Mouse (Mus musculus) left cerebral cortex, adult 2 months (tissue): Measurements from ENCODE around the gene Pou3f1. TPM values are rescaled to one million over a fixed set of nuclear protein-coding genes. Genes with fewer than 3 reads are reported as not detected.
A peak's percentile ranks its signal among the peaks of the same experiment; 100 is the strongest.

Experiments
- DNase-seq, 2 experiments: peaks; one replicate each; pipeline ENCODE4 v3.0.0; 2021 to 2022; ENCODE audit warnings: low spot score in 2 of 2, mixed read lengths in 1 of 2; ENCODE audit errors: extremely low spot score in 1 of 2
- H3K27ac ChIP-seq: fragments of 200-600 bp; 2 replicates; pipeline ENCODE4 v1.8.1; 2022
- H3K4me3 ChIP-seq: fragments of 200-600 bp; 2 replicates; pipeline ENCODE4 v1.8.1; 2022
- CTCF ChIP-seq: fragments of 200-600 bp; IDR thresholded peaks from 2 replicates; pipeline ENCODE4 v1.8.1; 2022; ENCODE audit warnings: antibody characterized with exemption, mild to moderate bottlenecking, moderate library complexity
- intact Hi-C: fragments of 180-260 bp; cut with DNase I; formaldehyde crosslinking; loops from one replicate; pipeline ENCODE4 v1.15.1; 2025
- total RNA-seq, 2 experiments: library from RNA; stranded (reverse); gene quantifications; 2 replicates each; pipeline ENCODE4 v1.2.3; 2021

The Pou3f1 gene
- total RNA-seq, 2 experiments from 2014 or later: 16.9 to 18.8 TPM

DNA sequence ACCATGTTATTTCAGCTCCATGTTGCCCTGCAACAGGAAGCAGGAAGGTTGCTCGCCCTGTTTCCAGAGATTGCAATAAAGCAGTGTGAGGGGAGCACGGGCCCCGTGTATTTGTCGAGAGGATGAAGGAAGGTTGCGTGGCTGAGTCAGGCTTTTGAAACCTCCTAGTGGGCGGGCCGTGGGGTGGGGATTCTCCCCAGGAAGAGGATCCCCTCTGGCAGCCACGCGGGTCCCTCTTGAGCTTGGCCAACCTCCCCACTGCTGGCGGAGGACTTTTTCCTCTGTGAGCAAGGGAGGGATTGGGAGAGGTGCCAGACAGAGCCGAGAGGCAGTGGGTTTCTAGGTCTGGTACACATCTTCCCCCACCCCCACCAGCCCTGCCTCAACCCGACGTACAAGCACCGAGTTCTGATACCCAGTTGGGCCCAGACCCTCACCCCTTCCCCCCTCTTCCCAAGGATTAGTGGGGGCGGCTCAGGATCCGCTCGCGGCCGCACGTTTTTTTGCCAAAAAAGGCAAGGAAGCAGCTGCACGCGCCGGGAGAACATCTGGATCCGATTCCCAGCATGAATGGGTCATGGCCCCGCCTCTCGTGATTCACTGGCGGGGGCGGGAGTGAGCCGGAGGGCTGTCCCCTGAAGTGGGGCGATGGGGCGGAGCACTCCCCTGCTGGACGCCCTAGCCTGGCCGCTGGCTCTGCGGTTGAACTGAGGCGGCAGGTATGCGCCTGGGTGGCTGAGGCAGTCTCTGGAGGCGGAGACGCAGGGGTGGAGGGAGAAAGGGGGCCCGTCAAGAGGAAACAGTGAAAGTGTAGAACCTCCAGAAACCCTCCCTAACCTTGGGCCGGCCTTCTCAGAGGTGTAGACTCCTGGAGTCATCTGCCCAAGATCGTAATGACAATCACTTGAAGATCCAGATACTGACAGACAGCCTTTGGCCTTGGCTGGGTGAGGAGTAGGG is 52.2 kb downstream of the Pou3f1 start:
- Histone ChIP-seq H3K4me3 (peak overlapping the region; percentile 39), H3K27ac (peak overlapping the region; percentile 67)
- DNase-seq: peak; percentile 71 to 74
- intact Hi-C loops: no loop called here
- TF ChIP-seq CTCF: no peak; the same call in 1 of the 2 replicates

DNA sequence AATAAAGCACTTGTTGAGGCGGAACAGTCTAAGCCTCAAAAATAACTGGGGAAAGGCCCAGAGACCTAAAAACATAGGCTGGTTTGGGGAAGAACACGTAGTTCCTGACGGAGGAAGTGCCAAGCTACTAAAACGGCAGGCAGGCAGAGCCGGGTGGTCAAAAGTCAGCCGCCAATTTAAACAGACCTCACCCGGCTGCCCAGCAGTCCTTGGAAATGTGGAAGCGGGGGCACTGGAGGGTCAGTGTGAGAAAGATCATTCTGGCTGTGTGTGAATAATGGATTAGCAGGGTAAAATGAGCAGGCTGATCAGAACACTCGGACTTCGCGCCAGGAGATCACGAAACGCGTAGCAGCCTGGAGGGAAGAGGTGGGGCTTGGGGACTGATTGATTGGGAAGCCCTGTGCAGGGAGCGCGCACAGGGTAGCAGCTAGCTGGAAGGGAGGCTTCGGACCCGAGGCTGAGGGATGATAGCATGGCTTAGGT is 53.4 kb downstream of the Pou3f1 start:
- TF ChIP-seq CTCF: no peak
- no peak for DNase-seq
- H3K4me3 ChIP-seq: peak overlapping the region; percentile 3
- H3K27ac ChIP-seq: peak overlapping the region; percentile 47; the same call in 1 of the 2 replicates
- intact Hi-C loops: no loop called here

Other genes starting within 250 kb of the Pou3f1 start
- under 1 TPM in 1 of 2 experiments, not detected in 1; 0.70 TPM for gene 3100002H09Rik, start 46.0 kb upstream of the Pou3f1 start, total RNA-seq
- 10 to 100 TPM; 13.3 to 15.7 TPM for gene Utp11, start 36.8 kb downstream of the Pou3f1 start, total RNA-seq
- 1 to 10 TPM; 1.4 to 2.2 TPM for gene Fhl3, start 43.9 kb downstream of the Pou3f1 start, total RNA-seq
- gene Sf3a3, start 58.0 kb downstream of the Pou3f1 start, total RNA-seq: 10 to 100 TPM; 33.0 to 35.6 TPM
- 10 to 100 TPM; 46.5 to 48.7 TPM for gene Inpp5b, start 85.0 kb downstream of the Pou3f1 start, total RNA-seq
- gene Mtf1, start 145.3 kb downstream of the Pou3f1 start, total RNA-seq: 10 to 100 TPM; 26.1 to 28.4 TPM
- gene Yrdc, start 193.9 kb downstream of the Pou3f1 start, total RNA-seq: 10 to 100 TPM; 29.8 to 33.8 TPM
- 10 to 100 TPM; 66.6 to 74.8 TPM for gene 1110065P20Rik, start 194.4 kb downstream of the Pou3f1 start, total RNA-seq
- 10 to 100 TPM; 53.7 to 55.3 TPM for gene Maneal, start 205.4 kb downstream of the Pou3f1 start, total RNA-seq
- 10 to 100 TPM; 60.5 to 69.6 TPM for gene Epha10, start 224.1 kb downstream of the Pou3f1 start, total RNA-seq